Mouse (Mus musculus): ENCODE results near the gene Dppa3.
A peak's percentile ranks its signal among the peaks of the same experiment; 100 is the strongest.

Gene Dppa3

DNA sequence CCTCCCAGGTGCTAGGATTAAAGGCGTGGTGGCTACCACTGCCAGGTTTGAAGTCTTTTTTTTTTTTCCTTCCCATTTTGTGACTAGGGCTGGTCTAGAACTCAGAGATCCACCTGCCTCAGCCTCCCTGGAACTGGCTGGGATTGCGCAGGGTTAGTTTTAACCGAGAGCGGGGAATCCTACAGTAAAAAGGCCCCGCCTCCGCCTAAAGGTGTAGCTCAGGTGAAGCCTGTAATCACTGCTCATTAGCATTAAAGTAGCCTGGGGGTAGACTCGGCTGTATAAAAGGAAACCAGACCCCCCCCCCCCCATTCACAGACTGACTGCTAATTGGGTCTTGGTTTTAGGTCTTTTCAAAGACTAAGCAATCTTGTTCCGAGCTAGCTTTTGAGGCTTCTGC, at the start of gene Dppa3:
TSS of gene Dppa3 (plus strand) at position 301 of the 400 bp plus-strand sequence.
- no peak for DNase-seq (ENCODE audit: low spot score in 2 of 2)

DNA sequence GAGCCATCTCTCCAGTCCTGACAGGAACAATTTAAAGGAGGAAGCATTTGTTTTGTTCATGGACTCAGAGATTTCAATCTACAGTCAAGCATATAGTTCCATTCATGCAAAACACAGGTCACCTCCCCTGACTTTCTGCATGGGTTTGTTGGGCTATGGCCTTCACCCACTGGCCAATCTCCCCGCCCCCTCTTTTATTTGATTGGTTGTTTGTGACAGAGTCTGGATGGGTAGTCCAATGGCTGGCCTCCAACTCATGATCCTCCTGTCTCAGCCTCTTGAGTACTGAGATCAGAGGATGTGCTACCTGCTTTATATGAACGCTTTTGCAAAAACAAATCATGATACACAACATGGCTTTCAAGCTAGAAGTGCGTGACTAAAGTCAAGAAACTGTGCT, 49.2 kb upstream of the Dppa3 start:
- DNase-seq (ENCODE audit: low spot score in 2 of 2) = no peak

DNA sequence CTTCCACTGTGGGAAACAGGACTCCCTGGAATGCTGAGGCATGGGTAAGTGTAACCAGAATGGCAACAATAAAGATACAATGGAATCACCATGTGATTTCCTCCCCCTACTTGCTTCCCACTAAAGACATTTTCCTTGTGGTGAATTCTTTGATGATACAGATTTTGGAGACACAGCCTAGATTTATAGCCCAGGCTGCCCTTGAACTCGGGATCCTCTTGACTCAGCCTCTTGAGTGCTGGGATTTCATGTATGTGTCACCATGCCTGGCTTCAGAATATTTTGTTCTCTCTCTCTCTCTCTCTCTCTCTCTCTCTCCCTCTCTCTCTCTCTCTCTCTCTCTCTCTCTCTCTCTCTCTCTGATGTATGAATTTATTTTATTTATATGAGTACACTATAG, 47.1 kb upstream of the Dppa3 start:
- DNase-seq (ENCODE audit: low spot score in 2 of 2) = no peak

DNA sequence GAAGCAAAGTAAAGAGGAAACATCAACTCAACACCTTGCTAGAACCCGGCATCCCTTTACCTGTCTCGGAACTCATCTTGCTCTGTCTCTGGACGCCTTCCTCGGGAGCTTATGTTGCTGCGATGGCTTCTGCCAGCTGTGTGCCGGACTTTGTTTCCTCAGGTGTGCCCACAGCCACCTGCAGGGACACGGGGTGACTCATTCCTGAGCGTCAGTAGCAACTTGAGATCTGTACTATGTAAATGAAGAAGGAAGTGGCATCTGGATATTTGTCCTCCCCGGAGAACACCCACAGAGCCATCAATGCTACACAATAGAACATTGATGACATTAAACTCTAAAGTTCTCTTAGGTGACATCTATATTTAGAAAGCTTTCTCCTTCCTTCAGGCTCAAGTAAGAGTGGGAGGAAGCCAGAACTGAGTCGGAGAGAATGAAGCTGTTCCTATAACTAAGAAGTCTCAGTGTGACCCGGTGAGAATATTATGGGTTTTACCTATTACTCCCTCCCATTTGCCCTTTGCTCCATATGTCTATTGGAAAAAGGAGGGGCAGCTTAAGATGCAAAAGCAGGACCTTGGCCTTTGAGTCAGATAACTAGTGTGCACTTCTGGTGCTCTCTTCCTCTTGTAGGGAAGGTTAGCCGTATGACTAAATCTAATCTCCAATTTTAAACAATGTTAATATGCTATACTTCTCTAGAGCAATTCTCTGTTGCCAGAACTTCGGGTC, 35.0 kb upstream of the Dppa3 start:
- DNase-seq (ENCODE audit: low spot score in 2 of 2) = no peak

DNA sequence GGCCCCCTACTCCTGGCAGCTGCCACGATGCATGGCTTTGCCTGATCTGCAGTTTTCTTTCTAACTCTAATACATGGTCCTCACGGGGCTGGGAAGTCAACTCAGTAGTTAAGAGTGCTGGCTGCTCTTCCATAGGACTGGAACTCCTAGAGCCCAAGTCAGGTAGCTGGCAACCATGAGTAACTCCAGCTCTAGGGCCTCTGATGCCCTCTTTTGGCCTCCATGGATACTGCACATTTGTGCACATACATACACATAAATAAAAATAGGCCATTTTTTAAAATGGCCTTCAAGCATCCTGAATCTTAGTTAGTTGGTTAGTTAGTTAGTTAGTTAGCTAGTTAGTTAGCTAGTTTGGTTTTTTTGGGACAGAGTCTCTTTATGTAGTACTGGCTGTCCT, 33.3 kb upstream of the Dppa3 start:
- no peak for DNase-seq (ENCODE audit: low spot score in 2 of 2)

DNA sequence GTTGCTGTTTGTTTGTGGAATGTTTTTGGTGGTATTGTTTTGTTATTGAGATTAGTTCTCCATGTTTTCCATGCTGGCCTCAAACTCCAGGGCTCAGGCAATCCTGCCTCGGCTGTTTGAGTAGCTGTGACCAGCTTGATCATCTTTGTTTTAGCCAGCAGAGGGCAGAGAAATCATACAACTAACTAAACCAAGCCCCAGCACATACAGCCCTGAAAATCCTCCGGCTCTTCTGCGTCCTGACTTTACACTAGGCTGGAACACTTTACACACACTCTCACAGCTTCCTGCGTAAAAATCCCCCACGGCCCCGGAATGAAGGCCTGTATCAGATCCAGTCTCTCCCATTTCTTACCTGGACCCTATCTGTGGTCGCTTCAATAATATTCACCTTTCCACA, 30.6 kb upstream of the Dppa3 start:
- peak in 1 of 2 experiments; percentile 7 for DNase-seq (ENCODE audit: low spot score in 2 of 2)

DNA sequence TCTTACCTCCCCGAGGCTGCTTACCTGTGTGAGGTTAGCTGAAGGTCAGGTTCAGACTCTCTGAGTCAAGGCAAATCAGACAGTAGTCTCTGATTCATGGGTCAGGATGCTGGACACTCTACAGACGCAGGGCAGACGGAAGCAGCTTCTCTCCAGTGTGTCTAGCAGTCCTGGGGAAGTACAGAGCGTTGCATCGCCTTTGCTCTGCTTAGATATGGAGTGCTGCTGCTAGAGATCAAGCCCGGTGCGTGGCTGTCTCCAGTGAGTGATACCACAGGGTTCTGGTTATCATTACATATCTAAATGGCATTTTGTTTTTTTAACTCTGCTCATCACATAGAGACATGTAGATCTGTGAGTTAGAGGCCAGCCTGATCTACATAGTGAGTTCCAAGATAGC, 29.6 kb upstream of the Dppa3 start:
- no peak for DNase-seq (ENCODE audit: low spot score in 2 of 2)

DNA sequence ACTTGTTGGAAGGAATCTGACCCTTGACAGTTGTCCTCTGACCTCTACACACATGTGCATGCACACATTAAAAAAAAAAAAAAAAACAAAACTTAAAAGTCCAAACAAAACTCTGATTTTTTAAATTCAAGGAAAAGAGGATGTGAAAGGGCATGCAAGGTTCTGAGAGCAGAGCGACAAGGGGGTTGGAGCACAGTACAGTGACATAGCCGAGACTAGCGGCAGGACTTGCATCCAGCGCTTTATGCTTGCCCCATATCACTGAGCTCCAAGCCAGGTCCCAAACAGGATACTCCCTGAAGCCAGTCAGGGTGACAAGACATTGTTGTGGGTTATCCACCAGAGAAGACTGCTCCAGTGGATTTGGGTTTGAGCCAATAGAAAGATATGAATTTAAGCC, 28.2 kb upstream of the Dppa3 start:
- no peak for DNase-seq (ENCODE audit: low spot score in 2 of 2)

DNA sequence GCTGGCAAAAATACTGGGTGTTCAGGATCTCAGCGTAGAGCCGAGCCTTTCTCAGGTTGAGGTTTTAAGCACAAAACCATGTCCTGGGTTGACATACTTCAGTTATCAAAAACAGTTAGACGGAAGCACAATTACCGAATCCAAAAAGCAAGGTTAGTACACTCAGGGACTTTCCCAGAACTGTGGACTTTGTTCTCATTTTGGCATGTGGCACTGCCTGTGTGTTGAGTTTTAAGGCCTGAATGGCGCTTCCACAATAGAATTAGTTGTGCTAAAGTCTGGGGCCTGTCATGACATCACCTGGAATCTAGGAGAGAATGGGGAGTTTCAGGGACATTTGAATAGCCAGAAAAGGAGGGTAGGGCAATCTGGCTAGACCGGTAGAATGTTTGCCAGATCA, 27.8 kb upstream of the Dppa3 start:
- DNase-seq (ENCODE audit: low spot score in 2 of 2) = no peak

DNA sequence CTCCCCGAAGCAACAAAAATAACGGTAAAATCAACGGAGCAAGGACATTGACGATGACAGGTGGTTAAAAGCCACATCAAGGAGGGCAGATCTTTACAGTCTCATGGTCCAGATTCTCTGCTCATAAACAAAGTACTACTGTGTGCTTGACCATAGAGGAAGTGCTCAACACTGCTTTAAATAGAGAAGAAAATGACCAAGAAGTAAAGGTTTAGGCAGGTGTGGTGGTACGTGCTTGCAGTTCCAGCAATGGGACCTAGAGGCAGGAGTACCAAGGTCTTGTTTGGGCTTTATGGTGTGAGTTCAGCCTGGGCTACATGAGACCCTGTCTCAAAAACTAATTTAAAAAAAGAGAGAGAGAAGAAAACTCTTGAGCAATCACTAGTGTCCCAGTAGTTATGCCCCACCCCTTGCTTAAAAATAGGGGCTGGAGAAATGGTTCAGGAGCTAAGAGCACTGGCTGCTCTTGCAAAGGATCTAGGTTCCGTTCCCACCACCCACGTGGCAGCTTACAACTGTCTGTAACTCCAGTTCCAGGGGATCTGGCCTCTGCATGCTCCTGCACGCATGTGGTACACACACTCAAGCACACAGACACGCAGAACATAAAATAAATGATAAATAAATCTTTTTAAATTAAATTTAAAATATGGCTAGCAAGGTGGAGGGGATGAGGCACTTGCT, 27.0 kb upstream of the Dppa3 start:
- DNase-seq (ENCODE audit: low spot score in 2 of 2) = no peak

DNA sequence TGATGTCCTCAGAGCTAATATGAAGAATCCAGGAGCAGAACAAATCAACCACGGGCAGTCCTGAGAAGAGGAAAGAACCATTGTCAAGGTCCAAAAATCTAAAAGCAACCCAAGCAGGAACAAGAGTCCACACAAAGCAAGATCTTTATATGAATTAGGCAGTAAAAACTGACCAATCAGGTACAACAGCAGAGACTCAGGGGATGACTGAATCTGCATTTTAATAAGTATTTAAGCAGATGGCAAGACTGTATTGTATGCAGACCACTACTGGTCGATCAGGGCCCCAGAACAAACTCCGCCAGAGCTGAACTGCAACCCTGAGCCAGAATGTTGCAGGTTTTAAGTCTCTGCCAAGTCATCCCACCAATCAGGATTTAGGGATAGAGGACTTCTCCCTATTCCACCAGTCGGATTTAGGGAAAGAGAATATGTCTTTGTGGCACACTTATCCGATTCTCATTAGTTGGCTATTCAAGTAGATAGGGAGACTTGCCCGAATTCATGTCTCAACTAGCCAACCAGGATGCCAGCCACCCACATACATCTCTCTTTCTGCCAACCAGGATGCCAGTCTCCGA, 26.1 kb upstream of the Dppa3 start:
- DNase-seq (ENCODE audit: low spot score in 2 of 2) = no peak

DNA sequence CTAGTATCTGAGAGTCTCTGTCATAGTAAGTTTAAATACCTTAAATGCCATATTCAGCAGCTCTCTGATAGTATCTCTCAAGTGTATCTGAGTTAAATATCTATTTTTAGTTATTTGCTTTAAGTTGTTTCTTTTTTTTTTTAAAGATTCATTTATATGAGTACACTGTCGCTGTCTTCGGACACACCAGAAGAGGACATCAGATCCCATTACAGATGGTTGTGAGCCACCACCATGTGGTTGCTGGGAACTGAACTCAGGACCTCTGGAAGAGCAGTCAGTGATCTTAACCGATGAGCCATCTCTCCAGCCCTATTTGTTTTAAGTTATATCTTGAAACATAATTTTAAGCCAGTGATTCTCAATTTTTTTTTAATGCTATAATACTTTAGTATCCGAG, 25.2 kb upstream of the Dppa3 start:
- DNase-seq (ENCODE audit: low spot score in 2 of 2) = no peak

DNA sequence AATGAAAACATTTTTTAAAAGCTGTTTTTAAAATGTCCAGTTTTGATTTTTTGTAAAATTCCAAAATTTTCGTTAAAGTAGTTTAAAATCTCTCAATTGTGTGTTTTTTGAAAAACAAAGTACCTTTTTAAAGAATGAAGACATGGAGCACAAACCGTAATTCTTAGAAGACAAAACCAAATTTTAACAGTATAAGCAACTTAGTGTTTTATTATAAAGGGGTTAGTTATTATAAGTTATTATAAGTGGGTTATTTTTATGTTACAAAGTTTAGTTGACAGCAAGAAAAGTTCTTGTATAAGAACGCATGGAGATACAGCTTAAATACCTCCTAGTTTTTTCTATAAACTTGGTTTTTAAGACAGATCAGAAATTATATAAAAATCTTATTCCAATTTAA, 24.6 kb upstream of the Dppa3 start:
- no peak for DNase-seq (ENCODE audit: low spot score in 2 of 2)

DNA sequence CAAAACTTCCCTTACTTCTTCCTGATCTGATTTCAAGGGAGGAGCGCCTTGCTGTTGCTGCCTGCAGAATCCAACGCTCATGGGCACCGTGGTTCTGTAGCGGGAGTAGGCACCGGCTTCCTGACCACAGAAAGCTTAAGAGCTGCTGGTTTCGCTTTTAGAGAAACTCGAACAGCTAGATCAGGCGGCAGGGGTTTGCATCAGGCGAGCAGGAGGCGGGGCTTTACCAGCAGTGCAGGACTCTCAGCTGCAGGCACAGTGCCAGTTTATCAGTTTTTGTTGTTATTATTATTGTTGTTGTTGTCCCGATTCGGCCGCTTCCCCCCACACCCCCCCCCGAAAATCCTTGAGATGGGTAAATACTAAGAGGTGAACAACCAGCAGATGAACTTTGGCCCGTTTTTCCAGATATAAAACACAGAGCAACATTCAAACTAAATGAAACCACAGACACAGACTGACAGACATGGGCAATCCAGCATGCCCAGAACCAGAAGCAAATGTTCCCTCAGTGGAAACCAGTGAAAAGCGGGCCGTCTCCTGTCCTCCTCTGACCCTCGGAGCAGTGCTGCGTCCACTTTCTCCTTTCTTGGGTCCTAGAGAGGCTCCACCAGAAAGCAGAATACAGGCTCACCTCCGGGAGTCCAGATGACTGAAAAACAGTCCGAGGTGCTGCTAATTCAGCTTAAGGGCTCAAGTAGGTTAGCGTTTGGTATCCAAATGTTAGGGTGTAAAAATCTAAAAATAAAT, 23.8 kb upstream of the Dppa3 start, which contains the start of gene Apobec1:
TSS of gene Apobec1 (minus strand) at position 203 of the 750 bp plus-strand sequence.
- DNase-seq (ENCODE audit: low spot score in 2 of 2) = peak; percentile 14 to 36

DNA sequence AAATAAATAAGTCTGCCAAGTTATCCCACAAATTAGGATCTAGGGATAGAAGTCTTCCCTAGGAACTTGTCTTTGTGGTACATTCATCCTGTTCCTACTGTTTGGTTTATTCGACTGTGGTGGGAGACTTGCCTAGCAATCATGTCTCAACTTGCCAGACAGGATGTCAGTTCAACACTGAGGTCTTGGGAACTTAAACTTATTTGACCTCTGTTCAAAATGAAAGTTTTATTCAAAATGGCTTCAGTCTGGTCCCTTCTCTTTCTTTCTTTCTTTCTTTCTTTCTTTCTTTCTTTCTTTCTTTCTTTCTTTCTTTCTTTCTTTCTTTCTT, 23.3 kb upstream of the Dppa3 start:
- no peak for DNase-seq (ENCODE audit: low spot score in 2 of 2)

DNA sequence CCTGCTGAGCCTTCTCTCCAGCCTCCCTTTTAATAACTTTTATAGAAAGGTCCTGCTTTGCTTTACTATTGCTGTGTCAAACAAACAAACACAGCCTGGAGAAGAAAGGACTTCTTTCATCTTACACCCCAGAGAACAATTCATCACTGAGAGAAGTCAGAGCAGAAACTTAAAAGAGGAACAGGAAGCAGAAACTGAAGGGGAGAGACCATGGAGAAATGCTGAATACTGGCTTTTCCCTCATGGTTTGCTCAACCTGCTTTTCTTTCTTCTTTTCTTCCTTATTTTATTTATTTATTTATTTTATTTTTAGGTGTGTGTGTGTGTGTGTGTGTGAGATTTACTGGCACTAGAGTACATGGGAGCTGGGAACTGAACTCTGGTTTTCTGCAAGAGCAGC, 21.9 kb upstream of the Dppa3 start:
- no peak for DNase-seq (ENCODE audit: low spot score in 2 of 2)

DNA sequence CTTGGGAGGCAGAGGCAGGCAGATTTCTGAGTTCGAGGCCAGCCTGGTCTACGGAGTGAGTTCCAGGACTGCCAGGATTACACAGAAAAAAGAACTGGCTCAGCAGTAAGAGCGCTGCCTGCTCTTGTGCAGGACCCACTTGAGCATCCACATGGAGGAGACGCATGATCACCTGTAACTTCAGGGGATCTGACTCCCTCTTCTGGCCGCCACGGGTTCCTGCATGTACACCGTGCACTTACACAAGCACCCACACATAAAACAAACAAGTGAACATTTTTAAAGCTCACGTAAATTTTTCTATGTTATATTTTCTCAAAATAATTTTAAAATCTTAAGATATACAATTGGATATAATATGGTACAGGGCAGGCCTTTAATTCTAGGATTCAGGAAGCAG, 20.7 kb upstream of the Dppa3 start:
- DNase-seq (ENCODE audit: low spot score in 2 of 2) = no peak

DNA sequence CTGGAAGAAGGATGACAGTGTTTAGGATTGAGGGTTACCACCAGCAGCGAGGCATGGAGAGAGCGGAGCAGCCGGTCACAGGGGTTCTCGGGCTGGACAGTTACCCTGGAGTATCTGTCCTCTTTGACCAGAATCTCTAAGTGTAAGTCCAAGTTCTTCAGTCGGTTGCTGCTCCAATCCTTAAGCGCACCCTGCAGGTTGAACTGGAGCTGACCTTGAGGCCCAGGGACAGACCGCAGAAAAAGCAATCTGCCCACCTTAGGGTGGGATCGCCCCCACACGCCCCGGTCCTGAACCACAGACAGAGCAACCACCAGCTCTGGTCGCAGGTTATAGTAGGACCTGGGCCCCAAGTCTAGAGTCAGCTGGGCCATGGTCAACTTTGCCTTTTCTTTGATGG, 19.5 kb upstream of the Dppa3 start:
- no peak for DNase-seq (ENCODE audit: low spot score in 2 of 2)

DNA sequence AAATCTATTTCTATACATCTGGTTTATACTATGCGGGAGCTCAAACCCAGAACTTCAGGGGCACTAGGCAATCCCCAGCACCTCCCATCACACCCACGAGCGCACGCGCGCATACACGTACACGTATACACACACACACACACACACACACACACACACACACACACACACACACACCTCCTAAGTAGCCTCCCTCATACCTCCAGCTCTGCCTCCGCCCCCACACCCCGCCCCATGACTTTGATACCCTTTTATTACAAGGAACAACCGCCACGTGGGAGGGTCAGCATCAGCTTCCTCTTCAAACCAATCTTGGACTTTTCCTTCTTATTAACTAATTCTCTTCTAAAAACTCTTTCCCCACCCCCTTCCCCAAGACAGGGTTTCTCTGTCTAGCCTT, 18.5 kb upstream of the Dppa3 start:
- DNase-seq (ENCODE audit: low spot score in 2 of 2) = no peak

DNA sequence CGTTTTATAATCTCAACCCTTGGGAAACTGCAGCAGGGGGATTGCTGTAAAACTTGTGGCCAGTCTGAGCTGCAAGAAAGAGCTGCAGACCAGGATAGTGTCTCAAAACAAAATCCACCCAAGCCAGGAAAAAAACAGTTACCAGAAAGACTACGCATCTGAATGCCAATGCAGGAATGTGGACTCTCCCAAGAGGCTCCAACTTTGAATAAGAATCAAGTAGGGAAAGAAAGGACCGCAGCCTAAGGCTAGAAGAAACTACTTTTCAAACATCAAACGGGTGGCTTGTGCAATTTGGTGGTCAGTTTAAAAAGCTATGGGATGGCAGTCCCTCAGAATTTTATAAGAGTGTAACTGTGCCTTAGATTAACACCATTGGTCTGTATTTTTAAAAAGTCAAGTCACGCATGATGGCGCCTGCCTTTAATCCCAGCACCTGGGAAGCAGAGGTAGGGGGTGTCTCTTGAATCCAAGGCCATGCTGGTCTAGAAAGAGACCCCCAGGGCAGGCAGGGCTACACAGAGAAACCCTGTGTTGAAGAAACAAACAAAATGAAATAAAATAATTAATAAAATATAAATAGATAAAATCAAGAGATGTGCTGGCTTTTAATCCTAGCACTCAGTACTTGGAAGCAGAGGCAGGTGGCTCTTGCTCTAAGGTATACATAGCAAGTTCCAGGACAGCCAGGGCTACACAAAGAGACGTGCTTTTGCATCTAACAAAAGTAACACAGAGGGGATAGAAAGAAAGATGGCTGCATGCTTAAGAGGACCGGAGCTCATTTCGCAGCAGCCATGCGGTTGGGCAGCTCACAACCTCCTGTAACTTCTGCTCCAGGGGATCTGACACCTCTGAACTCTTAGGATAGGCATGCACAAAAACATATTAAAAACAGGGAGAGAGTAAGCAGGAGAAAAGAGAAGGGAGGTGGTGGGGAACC, 17.5 kb upstream of the Dppa3 start:
- DNase-seq (ENCODE audit: low spot score in 2 of 2) = no peak

DNA sequence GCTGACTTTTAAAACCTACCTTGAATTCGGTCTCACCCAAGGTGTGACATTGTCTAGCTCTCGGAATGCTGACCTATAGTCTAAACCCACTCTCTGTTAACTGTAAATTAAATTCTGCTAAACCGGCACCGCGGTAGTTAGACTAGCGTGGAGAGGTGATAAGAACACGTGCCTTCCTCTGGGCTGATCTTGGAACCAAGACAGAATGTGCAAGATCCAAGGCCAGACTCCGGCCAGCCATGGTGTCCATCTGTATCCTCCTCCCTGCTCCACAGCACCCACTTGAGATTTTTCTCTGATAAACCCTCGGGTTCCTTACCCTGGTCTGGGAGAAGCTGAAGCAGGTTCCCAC, 16.9 kb upstream of the Dppa3 start:
- no peak for DNase-seq (ENCODE audit: low spot score in 2 of 2)

DNA sequence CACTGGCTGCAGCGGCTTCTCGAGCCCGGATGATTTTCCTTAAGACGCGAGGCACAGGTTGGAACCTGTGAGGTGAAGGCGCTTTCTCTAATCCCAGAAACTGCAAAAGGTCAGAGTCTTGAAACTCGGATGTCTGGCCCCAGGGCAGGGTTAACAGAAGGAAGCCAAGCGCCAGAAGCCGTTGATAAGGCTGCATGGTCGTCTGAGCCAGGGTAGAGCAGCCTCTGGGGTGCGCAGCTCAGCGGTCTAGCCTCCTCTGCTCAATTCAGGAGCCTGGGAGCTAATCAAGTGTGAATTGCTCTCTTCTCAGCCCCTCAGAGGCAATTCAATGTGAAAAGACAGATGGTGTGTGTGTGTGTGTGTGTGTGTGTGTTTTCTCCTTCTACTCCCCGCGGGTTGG, 16.4 kb upstream of the Dppa3 start, which contains the start of gene Gdf3:
TSS of gene Gdf3 (minus strand) at position 317 of the 400 bp plus-strand sequence.
- DNase-seq (ENCODE audit: low spot score in 2 of 2) = no peak
